Mouse (Mus musculus) lung, postnatal 0 days (tissue): Measurements from ENCODE around the gene Gmppa.

Experiments used
- CTCF ChIP-seq: IDR thresholded peaks from 2 replicates; pipeline ENCODE4 v1.5.1; 2016; ENCODE audit warnings: antibody characterized with exemption, mild to moderate bottlenecking
- EP300 ChIP-seq: IDR thresholded peaks from 2 replicates; pipeline ENCODE4 v1.6.1; 2016; ENCODE audit warnings: antibody characterized with exemption, mild to moderate bottlenecking, control low read depth

GRCm38 (mm10) chr1:75409950-75410349 is 25.8 kb upstream of the Gmppa start:
- TF ChIP-seq CTCF = no peak
- TF ChIP-seq EP300 = no peak
